Mouse (Mus musculus): Measurements from ENCODE around the gene Crat. TPM values are rescaled to one million over a fixed set of nuclear protein-coding genes. Genes with fewer than 3 reads are reported as not detected.

The Crat gene
- total and polyA plus RNA-seq, 2 experiments = 9.2 to 65.2 TPM

DNA sequence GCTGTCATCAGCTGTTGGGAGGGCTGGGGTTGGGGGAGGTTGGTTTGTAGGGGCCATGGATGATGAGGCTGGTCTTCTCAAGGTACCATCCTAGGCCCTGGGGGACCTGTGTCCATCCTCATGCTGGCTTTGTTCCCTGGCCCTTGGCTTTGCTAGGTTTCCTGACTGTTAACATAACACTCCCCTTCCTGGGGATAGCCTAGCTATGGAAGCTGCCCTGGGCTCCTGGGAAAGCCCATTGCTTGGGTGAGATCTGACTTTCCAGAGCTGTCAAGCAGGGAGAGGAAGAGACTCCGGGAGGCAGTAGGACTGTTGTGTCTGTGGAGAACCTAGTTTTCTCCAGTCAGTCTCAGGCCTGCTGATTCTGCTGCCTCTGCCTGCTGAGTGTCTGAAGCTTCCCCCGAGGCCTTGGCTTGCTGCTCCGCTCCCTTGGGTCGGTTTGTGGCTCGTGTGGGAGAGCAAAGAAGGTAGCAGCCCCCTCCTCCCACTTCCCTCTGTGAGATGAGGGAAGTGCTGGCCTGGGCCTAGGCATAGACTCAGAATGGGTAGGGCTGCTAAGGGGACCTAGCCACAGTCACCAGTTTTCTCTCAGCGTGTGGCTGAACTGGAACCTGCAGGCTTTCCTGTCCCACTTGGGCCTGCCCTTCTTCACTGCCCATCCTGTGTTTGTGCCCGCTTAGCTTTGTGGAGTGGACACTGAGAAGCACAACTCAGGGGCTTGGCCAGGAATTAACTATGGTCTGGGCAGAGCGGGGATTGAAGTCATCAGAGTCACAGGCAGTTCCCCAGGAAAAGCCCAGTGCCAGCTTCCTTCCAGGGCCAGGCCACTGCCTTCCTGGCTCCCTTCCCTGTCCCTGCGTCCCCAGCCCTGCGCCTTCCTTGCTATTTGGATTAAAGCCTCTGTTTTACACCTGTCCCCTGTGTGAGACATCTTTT, 31.5 kb upstream of the Crat start:
- Histone ChIP-seq H3K27me3 (ENCODE audit: control insufficient read depth, insufficient read depth, low read length) (no peaks in the 10 kb centered on the region), H3K27ac (replicated peaks; ENCODE audit: insufficient read depth, low read depth, low read length) (peak overlapping the region; percentile 17), H3K4me1 (ENCODE audit: control insufficient read depth, insufficient read depth, low read length) (peaks cover 2% of the 10 kb centered on the region; the same call in 1 of the 2 replicates), H3K4me3 (ENCODE audit: insufficient read depth, low read depth, low read length) (no peak overlapping the region), H3K9ac (ENCODE audit: low read depth, low read length) (no peak overlapping the region), H3K79me2 (ENCODE audit: control insufficient read depth, insufficient read depth, low read length) (no peaks in the 10 kb centered on the region), H3K36me3 (ENCODE audit: control insufficient read depth, insufficient read depth, low read length) (no peaks in the 10 kb centered on the region)
- TF ChIP-seq POLR2A (IDR thresholded peaks at IDR 0.05; ENCODE audit: extremely low read depth, insufficient read depth, low read length) (no peak), CTCF (IDR thresholded peaks at IDR 0.05; ENCODE audit: low read depth, low read length) (no peak)
- WGBS = 77% methylated on average over 10 of the region's 10 CpGs
- DNase-seq (ENCODE audit: extremely low read depth, low read depth, low spot score) = no peak

DNA sequence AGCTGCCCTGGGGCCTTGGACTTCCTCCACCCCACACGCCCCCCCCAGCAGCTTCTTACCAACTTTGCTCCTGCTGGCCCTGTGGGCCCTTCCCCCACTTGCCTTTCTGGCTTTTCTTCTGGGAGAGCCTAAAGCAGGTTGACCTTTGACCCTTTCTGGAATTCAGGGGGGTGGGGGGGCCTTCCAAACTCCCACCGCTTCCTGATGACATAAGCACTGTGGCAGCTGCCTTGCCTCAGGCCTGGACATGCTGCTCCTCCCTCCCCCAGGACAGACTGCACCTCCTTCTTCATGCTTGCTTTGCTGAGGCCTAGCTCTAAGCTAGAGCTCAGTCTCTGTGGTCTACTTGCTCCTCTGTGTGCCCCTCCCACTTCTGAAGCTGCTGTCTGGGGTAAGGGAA, 29.7 kb upstream of the Crat start:
- Histone ChIP-seq H3K4me3 (ENCODE audit: insufficient read depth, low read depth, low read length) (no peak overlapping the region), H3K36me3 (ENCODE audit: control insufficient read depth, insufficient read depth, low read length) (no peaks in the 10 kb centered on the region), H3K27ac (replicated peaks; ENCODE audit: insufficient read depth, low read depth, low read length) (no peak overlapping the region), H3K9ac (ENCODE audit: low read depth, low read length) (no peak overlapping the region), H3K79me2 (ENCODE audit: control insufficient read depth, insufficient read depth, low read length) (no peaks in the 10 kb centered on the region), H3K27me3 (ENCODE audit: control insufficient read depth, insufficient read depth, low read length) (no peaks in the 10 kb centered on the region), H3K4me1 (ENCODE audit: control insufficient read depth, insufficient read depth, low read length) (peaks cover 5% of the 10 kb centered on the region; the same call in 1 of the 2 replicates)
- TF ChIP-seq POLR2A (IDR thresholded peaks at IDR 0.05; ENCODE audit: extremely low read depth, insufficient read depth, low read length) (no peak), CTCF (IDR thresholded peaks at IDR 0.05; ENCODE audit: low read depth, low read length) (no peak)
- WGBS = 82% methylated on average over 2 of the region's 2 CpGs
- DNase-seq (ENCODE audit: extremely low read depth, low read depth, low spot score) = no peak

DNA sequence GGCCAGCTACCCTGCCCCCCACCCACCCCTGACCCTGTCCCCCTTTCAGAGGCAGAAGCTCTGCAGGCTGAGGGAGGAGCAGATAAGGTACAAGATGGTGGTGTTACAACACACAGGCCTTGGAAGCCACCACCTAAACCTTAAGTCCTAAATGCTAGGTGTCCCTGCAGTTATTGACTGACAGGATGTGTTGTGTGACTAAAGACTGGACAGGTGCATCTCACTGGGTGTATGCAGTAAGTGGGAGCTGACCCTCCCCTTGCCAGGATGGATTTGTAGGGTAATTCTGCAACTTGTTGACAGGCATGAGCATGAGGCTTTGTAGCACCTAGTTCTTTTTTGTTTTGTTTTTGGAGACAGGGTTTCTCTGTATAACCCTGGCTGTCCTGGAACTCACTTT, 28.8 kb upstream of the Crat start:
- Histone ChIP-seq H3K4me1 (ENCODE audit: control insufficient read depth, insufficient read depth, low read length) (peaks cover 6% of the 10 kb centered on the region; the same call in 1 of the 2 replicates), H3K27ac (replicated peaks; ENCODE audit: insufficient read depth, low read depth, low read length) (no peak overlapping the region), H3K4me3 (ENCODE audit: insufficient read depth, low read depth, low read length) (no peak overlapping the region), H3K9ac (ENCODE audit: low read depth, low read length) (no peak overlapping the region), H3K27me3 (ENCODE audit: control insufficient read depth, insufficient read depth, low read length) (no peaks in the 10 kb centered on the region), H3K36me3 (ENCODE audit: control insufficient read depth, insufficient read depth, low read length) (no peaks in the 10 kb centered on the region), H3K79me2 (ENCODE audit: control insufficient read depth, insufficient read depth, low read length) (no peaks in the 10 kb centered on the region)
- DNase-seq (ENCODE audit: extremely low read depth, low read depth, low spot score) = no peak
- TF ChIP-seq CTCF (IDR thresholded peaks at IDR 0.05; ENCODE audit: low read depth, low read length) (no peak), POLR2A (IDR thresholded peaks at IDR 0.05; ENCODE audit: extremely low read depth, insufficient read depth, low read length) (no peak)

DNA sequence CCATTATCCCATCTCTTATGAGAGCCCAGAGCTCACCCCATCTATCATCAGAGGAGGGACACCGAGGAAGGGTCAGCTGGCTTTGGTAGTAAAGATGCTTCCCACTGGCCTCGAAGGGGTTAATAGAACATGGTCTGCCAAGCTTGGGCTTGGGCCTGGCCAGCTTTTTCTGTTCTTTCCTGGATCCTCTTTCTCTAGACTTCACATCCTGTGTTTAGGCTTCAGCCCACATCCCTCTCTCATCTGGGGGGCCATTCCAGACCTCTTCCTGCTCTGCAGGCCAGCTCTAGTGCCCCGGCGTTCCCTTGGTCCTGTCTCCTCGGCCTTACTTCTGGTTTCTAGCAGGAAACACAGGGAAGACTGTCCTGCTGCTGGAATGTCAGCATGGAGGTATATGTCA, 28.4 kb upstream of the Crat start:
- no peak for DNase-seq (ENCODE audit: extremely low read depth, low read depth, low spot score)
- Histone ChIP-seq H3K4me1 (ENCODE audit: control insufficient read depth, insufficient read depth, low read length) (peaks cover 6% of the 10 kb centered on the region; the same call in 1 of the 2 replicates), H3K36me3 (ENCODE audit: control insufficient read depth, insufficient read depth, low read length) (no peaks in the 10 kb centered on the region), H3K27me3 (ENCODE audit: control insufficient read depth, insufficient read depth, low read length) (no peaks in the 10 kb centered on the region), H3K4me3 (ENCODE audit: insufficient read depth, low read depth, low read length) (no peak overlapping the region), H3K79me2 (ENCODE audit: control insufficient read depth, insufficient read depth, low read length) (no peaks in the 10 kb centered on the region), H3K9ac (ENCODE audit: low read depth, low read length) (no peak overlapping the region), H3K27ac (replicated peaks; ENCODE audit: insufficient read depth, low read depth, low read length) (0 out of 2 replicates have a peak overlapping the region, but pooled peaks have one; percentile 8)
- 75% methylated on average over 5 of the region's 5 CpGs for WGBS
- TF ChIP-seq POLR2A (IDR thresholded peaks at IDR 0.05; ENCODE audit: extremely low read depth, insufficient read depth, low read length) (no peak), CTCF (IDR thresholded peaks at IDR 0.05; ENCODE audit: low read depth, low read length) (no peak)

DNA sequence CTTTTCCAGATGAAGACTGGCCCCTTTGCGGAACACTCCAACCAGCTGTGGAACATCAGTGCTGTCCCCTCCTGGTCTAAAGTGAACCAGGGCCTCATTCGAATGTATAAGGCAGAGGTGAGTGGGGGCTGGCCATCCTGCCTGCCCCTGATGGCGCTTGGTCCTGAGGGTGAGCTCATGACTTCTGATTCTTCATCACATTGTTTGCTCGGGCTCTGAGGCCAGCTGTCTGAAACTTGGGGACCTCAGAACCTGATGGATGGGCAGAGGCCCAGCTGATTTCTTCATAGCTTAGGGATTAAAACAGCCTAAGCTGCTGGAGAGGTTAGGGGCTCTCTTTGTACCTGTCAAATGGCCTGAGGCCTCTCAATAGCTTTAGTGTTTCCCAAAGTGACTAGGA, 27.7 kb upstream of the Crat start:
- TF ChIP-seq CTCF (IDR thresholded peaks at IDR 0.05; ENCODE audit: low read depth, low read length) = no peak
- Histone ChIP-seq H3K27ac (replicated peaks; ENCODE audit: insufficient read depth, low read depth, low read length) (0 out of 2 replicates have a peak overlapping the region, but pooled peaks have one; percentile 63), H3K9ac (ENCODE audit: low read depth, low read length) (no peak overlapping the region), H3K4me1 (ENCODE audit: control insufficient read depth, insufficient read depth, low read length) (peaks cover 6% of the 10 kb centered on the region; the same call in 1 of the 2 replicates), H3K4me3 (ENCODE audit: insufficient read depth, low read depth, low read length) (no peak overlapping the region), H3K79me2 (ENCODE audit: control insufficient read depth, insufficient read depth, low read length) (no peaks in the 10 kb centered on the region), H3K27me3 (ENCODE audit: control insufficient read depth, insufficient read depth, low read length) (no peaks in the 10 kb centered on the region), H3K36me3 (ENCODE audit: control insufficient read depth, insufficient read depth, low read length) (no peaks in the 10 kb centered on the region)
- no peak for DNase-seq (ENCODE audit: extremely low read depth, low read depth, low spot score)
- 83% methylated on average over 4 of the region's 4 CpGs for WGBS

DNA sequence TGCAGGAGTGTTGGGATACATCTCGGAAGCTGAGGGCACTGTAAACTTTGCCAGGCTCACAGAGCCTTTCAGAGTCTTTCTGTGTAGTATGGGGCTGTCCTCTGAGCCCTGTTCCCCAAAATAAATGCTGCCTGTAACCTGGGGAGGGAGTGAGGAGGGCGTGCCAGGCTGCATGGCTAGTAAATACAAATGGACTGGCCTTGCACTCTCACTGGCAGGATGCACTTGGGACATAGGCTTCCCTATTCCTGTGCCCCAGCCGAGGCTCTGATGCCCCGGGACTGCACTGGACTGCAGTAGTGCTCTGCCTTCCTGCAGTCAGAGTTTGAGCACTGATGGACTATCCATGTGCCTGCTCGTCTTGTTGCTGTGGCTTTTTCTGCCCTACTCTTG, 26.9 kb upstream of the Crat start:
- WGBS = 65% methylated on average over 5 of the region's 5 CpGs
- Histone ChIP-seq H3K27me3 (ENCODE audit: control insufficient read depth, insufficient read depth, low read length) (no peaks in the 10 kb centered on the region), H3K4me3 (ENCODE audit: insufficient read depth, low read depth, low read length) (peak overlapping the region; percentile 10), H3K36me3 (ENCODE audit: control insufficient read depth, insufficient read depth, low read length) (peaks cover 2% of the 10 kb centered on the region; the same call in 1 of the 2 replicates), H3K79me2 (ENCODE audit: control insufficient read depth, insufficient read depth, low read length) (no peaks in the 10 kb centered on the region), H3K27ac (replicated peaks; ENCODE audit: insufficient read depth, low read depth, low read length) (peak overlapping the region; percentile 63), H3K4me1 (ENCODE audit: control insufficient read depth, insufficient read depth, low read length) (peaks cover 6% of the 10 kb centered on the region; the same call in 1 of the 2 replicates), H3K9ac (ENCODE audit: low read depth, low read length) (peak overlapping the region; percentile 33)
- DNase-seq (ENCODE audit: extremely low read depth, low read depth, low spot score) = no peak
- TF ChIP-seq CTCF (IDR thresholded peaks at IDR 0.05; ENCODE audit: low read depth, low read length) = no peak
- TF ChIP-seq POLR2A (IDR thresholded peaks at IDR 0.05; ENCODE audit: extremely low read depth, insufficient read depth, low read length) = no peak
